Mouse (Mus musculus) lung, adult 2 months (tissue): ENCODE results near the gene Ctsk.

Experiments used
- CTCF ChIP-seq: fragments of 200-500 bp; IDR thresholded peaks from 2 replicates; pipeline ENCODE4 v1.5.1; 2011; ENCODE audit warnings: mild to moderate bottlenecking, low read length, control low read depth; ENCODE audit not compliant: insufficient read depth
- POLR2A ChIP-seq: fragments of 200-500 bp; IDR thresholded peaks from 2 replicates; pipeline ENCODE4 v1.6.1; 2011; ENCODE audit warnings: low read depth, mild to moderate bottlenecking, control low read depth, low read length, borderline replicate concordance; ENCODE audit errors: extremely low read depth

DNA sequence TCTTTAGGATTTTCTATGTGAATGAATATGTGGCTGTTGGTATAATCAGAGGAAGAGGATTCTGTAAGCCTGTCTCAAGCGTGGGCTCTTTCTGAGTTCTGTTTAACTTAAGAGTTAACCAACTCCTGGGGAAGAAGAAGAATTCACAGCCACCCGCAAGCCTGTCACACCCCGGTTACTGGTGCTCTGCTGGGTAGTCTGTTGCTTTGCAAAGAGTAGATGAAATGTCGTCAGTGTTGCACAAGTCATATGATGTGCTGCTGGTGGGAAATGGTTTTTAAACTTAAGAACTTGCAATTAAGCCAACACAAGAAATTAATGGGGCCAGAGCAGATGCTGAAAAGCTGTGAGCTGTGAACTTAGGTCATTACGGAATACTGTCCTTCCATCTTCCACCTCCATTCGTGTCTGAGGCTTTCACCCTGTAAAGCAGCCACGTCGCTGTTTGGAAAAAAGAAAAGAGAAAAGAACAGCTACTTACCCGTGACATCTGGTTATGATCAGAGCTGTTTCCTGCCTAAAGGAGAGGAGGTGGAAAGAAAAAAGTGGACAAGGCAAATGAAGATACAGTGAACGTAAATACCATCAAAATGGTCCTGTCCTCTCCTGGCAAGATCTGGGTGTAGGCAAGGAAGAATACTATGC, 562 bp downstream of the Ctsk start:
- TF ChIP-seq POLR2A = no peak
- TF ChIP-seq CTCF = no peak
